Mouse (Mus musculus) limb, embryonic 12.5 days (tissue): ENCODE measurements around the gene Cebpb. TPM values are rescaled to one million over a fixed set of nuclear protein-coding genes. Genes with fewer than 3 reads are reported as not detected.

Source experiments
- ATAC-seq: fragments of 200-750 bp; cut with Nextera tagmentation; 2 replicates; pipeline ENCODE4 v1.8.0; 2017; ENCODE audit warnings: low read depth, moderate TSS enrichment; ENCODE audit not compliant: insufficient number of reproducible peaks, insufficient read depth, low FRiP score, low TSS enrichment
- H3K27ac ChIP-seq: fragments of 300-500 bp; sonication (generic); 2 replicates; pipeline ENCODE4 v1.5.1; 2016; ENCODE audit warnings: mild to moderate bottlenecking, moderate library complexity
- H3K27me3 ChIP-seq: fragments of 300-500 bp; sonication (generic); 2 replicates; pipeline ENCODE4 v1.6.1; 2016; ENCODE audit warnings: mild to moderate bottlenecking, moderate library complexity
- H3K36me3 ChIP-seq: fragments of 300-500 bp; sonication (generic); 2 replicates; pipeline ENCODE4 v1.6.1; 2016; ENCODE audit warnings: mild to moderate bottlenecking, moderate library complexity
- H3K4me1 ChIP-seq: fragments of 300-500 bp; sonication (generic); replicated peaks from 2 replicates; pipeline ENCODE4 v1.6.1; 2016
- H3K4me2 ChIP-seq: fragments of 300-500 bp; sonication (generic); 2 replicates; pipeline ENCODE4 v1.6.1; 2016; ENCODE audit warnings: mild to moderate bottlenecking, moderate library complexity
- H3K4me3 ChIP-seq: fragments of 300-500 bp; sonication (generic); replicated peaks from 2 replicates; pipeline ENCODE4 v1.5.1; 2016; ENCODE audit warnings: mild to moderate bottlenecking
- H3K9ac ChIP-seq: fragments of 300-500 bp; sonication (generic); replicated peaks from 2 replicates; pipeline ENCODE4 v1.6.1; 2016; ENCODE audit warnings: mild to moderate bottlenecking, moderate library complexity
- H3K9me3 ChIP-seq: fragments of 300-500 bp; sonication (generic); 2 replicates; pipeline ENCODE4 v1.6.1; 2016; ENCODE audit warnings: mild to moderate bottlenecking, moderate library complexity
- WGBS: fragments of 180-500 bp; shearing (Covaris S2); methylation state at CpG from one replicate; pipeline ENCODE4 v1.1.7; 2016; 5-methylcytosine and 5-hydroxymethylcytosine counted together
- polyA plus RNA-seq: library from polyadenylated mRNA; unstranded; fragments of >200 nt; fragmentation: Nextera tagmentation; extraction: Ambion mirVana; gene quantifications from 2 replicates; pipeline ENCODE4 v1.2.1, GENCODE M21; 2016

Cebpb gene
- polyA plus RNA-seq, 1 experiment from 2014 or later = 4.0 TPM

GRCm38 (mm10) chr2:167708373-167708772 lies 19.7 kb downstream of the Cebpb start:
- Histone ChIP-seq H3K4me2 (no peak overlapping the region), H3K9ac (no peak overlapping the region), H3K4me1 (peaks cover 14% of the 10 kb centered on the region), H3K27me3 (no peaks in the 10 kb centered on the region), H3K36me3 (no peaks in the 10 kb centered on the region), H3K9me3 (no peaks in the 10 kb centered on the region), H3K4me3 (no peak overlapping the region), H3K27ac (no peak overlapping the region)
- 64% methylated on average over 15 of the region's 15 CpGs for WGBS
- ATAC-seq = no peak

DNA sequence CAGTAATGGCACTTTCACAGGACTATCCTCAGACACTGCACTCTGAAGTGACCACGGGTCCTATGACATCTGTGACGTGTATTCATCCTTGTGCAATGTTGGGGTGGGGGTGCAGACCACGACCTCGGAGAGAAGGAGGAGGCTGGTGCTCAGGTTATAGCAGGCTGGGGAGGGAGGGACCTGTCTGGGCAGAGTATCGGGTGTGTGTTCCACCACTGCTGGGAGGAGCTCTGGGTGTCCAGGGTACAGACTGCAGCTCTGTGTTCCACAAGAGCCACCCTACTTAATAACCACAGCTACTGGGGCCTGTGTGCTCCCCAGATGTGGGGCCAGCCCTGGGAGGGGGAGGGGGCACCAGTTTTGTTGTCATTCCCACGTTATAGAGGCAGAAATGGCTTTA lies 21.3 kb downstream of the Cebpb start:
- H3K27ac ChIP-seq = no peak overlapping the region
- no peak for ATAC-seq
- 51% methylated on average over 6 of the region's 6 CpGs for WGBS
- H3K4me3 ChIP-seq = no peak overlapping the region
- H3K9ac ChIP-seq = no peak overlapping the region
- H3K4me1 ChIP-seq = peaks cover 14% of the 10 kb centered on the region
- no peaks in the 10 kb centered on the region for H3K9me3 ChIP-seq
- H3K4me2 ChIP-seq = no peak overlapping the region
- no peaks in the 10 kb centered on the region for H3K27me3 ChIP-seq
- H3K36me3 ChIP-seq = no peaks in the 10 kb centered on the region

DNA sequence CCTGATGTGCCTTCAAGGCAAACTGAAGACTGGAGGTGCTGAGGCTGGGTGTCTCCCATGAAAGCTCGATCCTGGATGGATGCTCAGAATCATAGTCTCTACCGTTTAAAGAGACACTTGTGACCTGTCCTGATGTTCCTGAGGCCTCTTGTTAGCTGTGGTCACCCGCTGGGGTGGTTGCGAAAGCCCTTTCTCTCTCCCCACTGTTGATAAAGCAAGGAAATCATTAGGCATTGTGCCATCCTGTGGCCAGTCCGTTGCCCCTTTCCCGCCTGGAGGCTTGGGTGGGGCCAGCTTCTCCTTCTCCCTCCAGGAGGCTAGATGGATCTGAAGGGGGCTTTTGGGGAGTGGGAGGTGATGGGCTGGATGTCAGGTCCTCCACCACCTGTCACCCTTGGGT lies 21.9 kb downstream of the Cebpb start:
- 80% methylated on average over 6 of the region's 6 CpGs for WGBS
- Histone ChIP-seq H3K27me3 (no peaks in the 10 kb centered on the region), H3K9me3 (no peaks in the 10 kb centered on the region), H3K36me3 (no peaks in the 10 kb centered on the region), H3K27ac (no peak overlapping the region), H3K4me2 (no peak overlapping the region), H3K9ac (no peak overlapping the region), H3K4me1 (peaks cover 13% of the 10 kb centered on the region), H3K4me3 (no peak overlapping the region)
- no peak for ATAC-seq

DNA sequence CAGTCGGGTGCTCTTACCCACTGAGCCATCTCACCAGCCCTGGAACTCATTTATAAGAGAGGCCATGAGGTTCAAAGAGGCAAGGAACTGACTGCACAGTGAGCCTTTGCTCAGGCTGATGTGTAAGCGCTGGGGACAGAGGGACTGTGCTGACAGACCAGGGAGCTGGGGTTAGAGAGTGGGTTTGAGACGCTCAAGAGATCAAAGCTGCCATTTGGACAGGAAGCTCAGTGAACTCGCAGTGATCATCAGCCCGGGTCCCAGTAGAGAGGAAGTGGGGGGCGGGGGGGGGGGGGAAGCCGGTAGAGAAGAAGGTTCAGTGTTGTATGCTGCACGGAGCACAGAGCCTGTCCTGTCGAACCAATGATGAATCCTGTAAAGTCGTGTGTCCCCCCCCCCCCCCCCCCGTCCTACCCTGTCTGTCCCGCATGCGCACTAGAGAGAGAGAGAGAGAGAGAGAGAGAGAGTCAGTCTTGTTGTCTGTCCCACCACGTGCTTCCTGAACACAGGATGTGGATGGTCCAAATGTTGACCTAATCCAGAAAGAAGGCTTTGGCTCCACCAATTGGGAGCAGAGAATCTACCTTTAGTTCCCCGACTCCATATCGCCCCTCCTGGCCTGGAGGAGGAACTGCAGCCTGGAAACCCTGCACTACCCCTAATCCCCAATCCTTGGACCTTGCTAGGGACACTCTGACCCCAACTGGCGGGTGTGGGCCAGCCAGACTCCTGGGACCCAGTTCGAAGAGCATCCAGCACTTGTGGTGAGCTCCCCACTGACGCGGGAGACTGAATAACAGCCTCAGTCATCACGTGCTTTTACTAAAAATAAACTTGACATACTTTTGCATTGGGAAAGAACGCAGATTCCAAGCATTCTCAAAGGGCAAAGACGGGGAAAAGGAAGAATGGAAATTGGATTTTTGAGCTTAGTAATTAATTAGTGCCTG lies 24.4 kb downstream of the Cebpb start:
- ATAC-seq = no peak
- Histone ChIP-seq H3K4me1 (peaks cover 5% of the 10 kb centered on the region), H3K4me3 (no peak overlapping the region), H3K9me3 (no peaks in the 10 kb centered on the region), H3K27me3 (no peaks in the 10 kb centered on the region), H3K9ac (no peak overlapping the region), H3K36me3 (no peaks in the 10 kb centered on the region), H3K27ac (no peak overlapping the region), H3K4me2 (no peak overlapping the region)
- WGBS = 70% methylated on average over 18 of the region's 23 CpGs

DNA sequence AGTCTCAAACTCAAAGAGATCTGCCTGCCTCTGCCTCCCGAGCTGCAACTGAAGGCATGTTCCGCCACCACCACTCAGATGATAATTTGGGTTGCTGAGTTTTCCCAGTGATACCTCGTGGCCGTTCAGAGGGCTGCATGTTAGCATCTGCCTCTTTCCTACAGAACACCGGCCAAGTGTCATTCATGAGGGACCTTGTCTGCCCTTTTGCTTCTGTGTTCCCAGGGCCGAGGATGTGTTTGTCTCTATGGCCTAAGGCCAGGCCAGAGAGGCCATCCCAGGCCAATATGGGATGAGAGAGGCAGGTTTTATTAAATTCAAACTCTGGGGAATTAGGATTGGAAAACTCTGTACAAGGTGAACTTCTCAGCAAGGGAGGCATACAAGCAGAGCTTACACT lies 25.6 kb downstream of the Cebpb start:
- peaks cover 5% of the 10 kb centered on the region; the same call in 1 of the 2 replicates for H3K4me1 ChIP-seq
- 92% methylated on average over 6 of the region's 6 CpGs for WGBS
- no peak overlapping the region for H3K4me2 ChIP-seq
- no peaks in the 10 kb centered on the region for H3K27me3 ChIP-seq
- no peaks in the 10 kb centered on the region for H3K36me3 ChIP-seq
- ATAC-seq = no peak
- H3K27ac ChIP-seq = no peak overlapping the region
- no peak overlapping the region for H3K4me3 ChIP-seq
- H3K9me3 ChIP-seq = no peaks in the 10 kb centered on the region
- H3K9ac ChIP-seq = no peak overlapping the region

DNA sequence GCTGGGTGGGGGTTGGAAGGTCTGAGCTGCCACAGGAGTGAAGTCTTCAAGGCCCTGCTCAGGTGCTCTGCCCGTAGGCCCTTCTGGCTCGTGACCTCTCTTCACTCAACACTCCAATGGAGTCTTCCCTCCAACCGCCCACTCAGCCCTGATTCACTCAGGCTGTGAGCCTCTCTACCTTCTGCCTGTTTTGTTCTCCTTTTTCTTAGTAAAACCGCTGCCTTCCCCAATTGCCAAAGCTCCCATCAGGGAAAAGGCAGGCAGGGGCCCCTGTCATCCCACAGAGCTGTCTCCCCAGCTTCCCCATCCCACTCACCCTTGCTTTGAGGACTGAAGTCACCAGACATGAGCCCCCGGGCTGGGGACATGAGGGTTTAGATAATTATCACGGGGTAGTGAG lies 26.3 kb downstream of the Cebpb start:
- no peak for ATAC-seq
- WGBS = 73% methylated on average over 6 of the region's 6 CpGs
- Histone ChIP-seq H3K4me1 (peaks cover 3% of the 10 kb centered on the region; the same call in 1 of the 2 replicates), H3K9me3 (no peaks in the 10 kb centered on the region), H3K4me2 (no peak overlapping the region), H3K36me3 (no peaks in the 10 kb centered on the region), H3K9ac (no peak overlapping the region), H3K27ac (no peak overlapping the region), H3K27me3 (no peaks in the 10 kb centered on the region), H3K4me3 (no peak overlapping the region)

DNA sequence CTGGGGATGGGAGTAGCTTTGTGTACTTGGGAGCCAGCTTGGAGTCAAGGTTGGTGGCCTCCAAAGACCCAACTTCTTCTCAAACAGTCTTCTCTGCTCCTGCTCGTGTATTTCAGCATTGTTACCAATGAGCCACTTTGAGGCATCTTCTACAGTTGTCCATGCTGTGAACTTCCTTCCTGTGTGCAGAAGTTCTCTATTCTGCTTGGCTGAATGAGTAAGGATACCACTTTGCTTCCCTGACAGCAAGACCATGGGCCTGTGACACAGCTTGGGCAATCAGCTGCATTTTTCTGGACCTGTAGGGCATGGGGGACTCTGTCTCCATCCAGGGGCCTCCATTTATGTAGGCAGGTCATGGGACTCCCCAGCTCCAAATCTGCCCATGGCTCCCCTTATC lies 28.5 kb downstream of the Cebpb start:
- H3K4me3 ChIP-seq = no peak overlapping the region
- no peaks in the 10 kb centered on the region for H3K9me3 ChIP-seq
- WGBS = 67% methylated on average over 1 of the region's 1 CpGs
- H3K4me1 ChIP-seq = peaks cover 6% of the 10 kb centered on the region
- H3K4me2 ChIP-seq = no peak overlapping the region
- H3K27ac ChIP-seq = no peak overlapping the region
- ATAC-seq = no peak
- no peak overlapping the region for H3K9ac ChIP-seq
- H3K27me3 ChIP-seq = no peaks in the 10 kb centered on the region
- no peaks in the 10 kb centered on the region for H3K36me3 ChIP-seq

GRCm38 (mm10) chr2:167719520-167719919 lies 30.8 kb downstream of the Cebpb start:
- H3K4me1 ChIP-seq = peaks cover 10% of the 10 kb centered on the region
- H3K4me3 ChIP-seq = no peak overlapping the region
- H3K27me3 ChIP-seq = no peaks in the 10 kb centered on the region
- H3K4me2 ChIP-seq = no peak overlapping the region
- WGBS = 66% methylated on average over 4 of the region's 4 CpGs
- no peak overlapping the region for H3K27ac ChIP-seq
- no peak for ATAC-seq
- H3K36me3 ChIP-seq = no peaks in the 10 kb centered on the region
- H3K9me3 ChIP-seq = no peaks in the 10 kb centered on the region
- no peak overlapping the region for H3K9ac ChIP-seq

DNA sequence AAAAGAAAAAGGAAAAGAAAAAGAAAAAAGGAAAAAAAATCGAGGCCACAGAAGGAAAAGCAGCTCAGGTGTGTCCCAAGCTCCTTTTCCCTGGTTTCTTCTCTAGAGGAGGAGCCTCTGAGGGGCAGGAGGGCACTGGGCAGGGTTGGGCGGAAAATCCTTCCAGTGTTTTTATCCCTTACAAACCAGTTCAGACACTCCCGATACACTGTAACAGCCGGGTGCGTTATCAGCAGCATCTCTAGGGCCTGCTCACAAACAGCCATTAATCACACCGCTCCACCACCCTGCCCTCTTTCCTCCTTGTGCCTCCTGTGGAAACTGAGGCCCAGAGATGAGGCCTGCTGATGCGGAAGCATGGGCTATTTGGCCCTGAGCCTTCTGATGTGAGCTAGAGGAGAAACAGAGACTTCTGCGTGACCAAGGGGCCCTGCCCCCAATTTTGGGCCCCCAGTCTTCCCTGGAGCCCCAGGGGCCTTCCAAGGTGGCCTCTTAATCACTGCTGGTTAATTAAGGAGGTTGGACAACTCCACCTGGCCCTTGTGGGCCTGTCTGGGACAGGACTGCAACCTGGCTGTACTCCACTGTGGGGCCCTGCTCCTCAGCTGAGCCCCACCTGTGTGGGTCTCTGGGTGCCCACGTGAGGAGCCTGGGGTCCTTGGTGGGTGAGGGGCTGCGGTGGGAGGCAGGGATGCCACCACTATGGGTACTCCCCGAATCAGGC lies 32.6 kb downstream of the Cebpb start:
- no peak overlapping the region for H3K9ac ChIP-seq
- no peak overlapping the region for H3K4me3 ChIP-seq

GRCm38 (mm10) chr2:167722538-167722937 lies 33.8 kb downstream of the Cebpb start:
- no peak for ATAC-seq
- Histone ChIP-seq H3K4me3 (no peak overlapping the region), H3K4me2 (no peak overlapping the region), H3K4me1 (peaks cover 18% of the 10 kb centered on the region), H3K27me3 (no peaks in the 10 kb centered on the region; the same call in 1 of the 2 replicates), H3K27ac (no peak overlapping the region), H3K36me3 (no peaks in the 10 kb centered on the region), H3K9ac (no peak overlapping the region), H3K9me3 (no peaks in the 10 kb centered on the region)
- 66% methylated on average over 6 of the region's 6 CpGs for WGBS

More for the DNA sequence above, 32.6 kb downstream of the Cebpb start:
- Histone ChIP-seq H3K9me3 (no peaks in the 10 kb centered on the region), H3K4me2 (no peak overlapping the region), H3K27me3 (no peaks in the 10 kb centered on the region), H3K27ac (no peak overlapping the region), H3K4me1 (peaks cover 10% of the 10 kb centered on the region), H3K36me3 (no peaks in the 10 kb centered on the region)
- 68% methylated on average over 11 of the region's 11 CpGs for WGBS
- no peak for ATAC-seq

- Histone ChIP-seq H3K36me3 (no peaks in the 10 kb centered on the region), H3K9me3 (no peaks in the 10 kb centered on the region), H3K27me3 (no peaks in the 10 kb centered on the region; the same call in 1 of the 2 replicates), H3K27ac (no peak overlapping the region), H3K4me3 (no peak overlapping the region), H3K9ac (no peak overlapping the region), H3K4me1 (peaks cover 18% of the 10 kb centered on the region), H3K4me2 (no peak overlapping the region)
- WGBS = 81% methylated on average over 11 of the region's 11 CpGs
- ATAC-seq = no peak
Measured at GRCm38 (mm10) chr2:167723589-167724206, 35.0 kb downstream of the Cebpb start.
